Mouse (Mus musculus): ENCODE measurements at regions not wholly inside any gene's neighbourhood (a gene's known extent, or its start where the extent isn't known, plus 50 kb on each side); places are given as distances from the start of the nearest gene placed in this dataset.

DNA sequence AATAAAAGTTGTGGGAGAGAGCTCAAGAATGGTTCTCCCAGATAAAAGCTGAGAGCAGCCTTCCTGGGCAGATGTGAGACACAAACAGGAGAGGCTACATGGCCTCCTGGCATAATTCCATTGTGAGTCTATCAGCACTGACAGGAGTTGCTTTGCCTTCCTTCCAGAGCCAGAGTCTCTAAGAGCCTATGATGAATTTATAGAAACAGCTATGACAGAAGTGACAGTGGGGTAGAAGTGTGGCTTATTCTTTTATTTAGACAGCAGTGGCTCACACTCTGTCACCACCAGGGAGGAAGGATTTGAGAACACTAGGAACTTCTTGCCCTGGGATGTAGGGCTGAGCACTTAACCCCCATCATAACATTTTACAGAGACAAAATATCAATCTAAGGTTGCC is 592.2 kb upstream of the Klf4 start:
- Histone ChIP-seq H3K9me3 (no peaks in the 10 kb centered on the region), H3K4me3 (no peak overlapping the region), H3K36me3 (no peaks in the 10 kb centered on the region), H3K4me2 (replicated peaks) (no peak overlapping the region), H3K27ac (no peak overlapping the region), H3K27me3 (no peaks in the 10 kb centered on the region), H3K9ac (no peak overlapping the region), H3K4me1 (0 out of 2 replicates have a peak, but pooled peaks cover 2% of the 10 kb centered on the region)
- ATAC-seq (ENCODE audit: low FRiP score, low read depth), result no peak

DNA sequence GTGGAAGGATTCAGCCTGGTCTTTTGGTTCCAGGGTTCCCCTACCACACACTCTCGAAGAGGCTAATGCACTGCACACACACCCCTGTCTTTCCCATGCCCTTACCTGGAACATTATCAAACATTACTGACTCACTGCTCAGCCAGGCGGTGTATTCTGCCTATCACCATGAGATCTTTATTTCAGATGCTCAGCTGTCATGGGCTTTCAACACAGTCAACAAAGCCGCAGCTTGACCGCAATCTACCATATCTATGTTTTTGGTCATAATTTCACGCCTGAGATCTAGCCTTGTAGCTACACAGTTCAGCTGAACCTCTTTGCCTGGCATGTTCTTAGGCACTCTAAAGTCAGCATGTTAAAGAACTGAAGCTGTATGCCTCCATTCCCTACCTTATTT is 589.9 kb upstream of the Klf4 start:
- 84% methylated on average over 5 of the region's 5 CpGs for WGBS
- no peak for ATAC-seq (ENCODE audit: low FRiP score, low read depth)
- no peak overlapping the region for H3K4me2 ChIP-seq (replicated peaks)
- H3K27me3 ChIP-seq, result no peaks in the 10 kb centered on the region
- no peaks in the 10 kb centered on the region for H3K9me3 ChIP-seq
- no peak overlapping the region for H3K27ac ChIP-seq
- no peaks in the 10 kb centered on the region for H3K36me3 ChIP-seq
- no peak overlapping the region for H3K4me3 ChIP-seq
- H3K4me1 ChIP-seq, result 0 out of 2 replicates have a peak, but pooled peaks cover 2% of the 10 kb centered on the region
- no peak overlapping the region for H3K9ac ChIP-seq

DNA sequence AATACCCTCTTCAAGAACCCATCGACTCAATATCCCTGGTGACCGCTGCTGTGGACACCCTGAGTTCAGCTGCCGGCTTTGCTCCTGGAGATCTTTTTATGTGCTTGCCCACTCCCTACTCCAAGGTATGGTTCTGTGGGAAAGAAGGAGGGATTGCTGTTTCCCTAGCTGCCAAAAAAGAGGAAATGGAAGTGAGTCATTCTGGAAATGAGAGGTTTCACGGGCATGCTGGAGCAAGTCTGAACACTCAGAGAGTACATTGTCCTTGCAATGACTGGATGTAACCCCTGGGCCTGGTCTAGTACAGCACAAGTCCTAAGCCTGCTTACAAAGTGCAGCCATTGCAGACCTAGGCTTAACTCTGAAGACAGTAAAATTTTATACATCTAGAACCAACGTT is 589.4 kb upstream of the Klf4 start:
- H3K9me3 ChIP-seq, result no peaks in the 10 kb centered on the region
- ATAC-seq (ENCODE audit: low FRiP score, low read depth), result no peak

DNA sequence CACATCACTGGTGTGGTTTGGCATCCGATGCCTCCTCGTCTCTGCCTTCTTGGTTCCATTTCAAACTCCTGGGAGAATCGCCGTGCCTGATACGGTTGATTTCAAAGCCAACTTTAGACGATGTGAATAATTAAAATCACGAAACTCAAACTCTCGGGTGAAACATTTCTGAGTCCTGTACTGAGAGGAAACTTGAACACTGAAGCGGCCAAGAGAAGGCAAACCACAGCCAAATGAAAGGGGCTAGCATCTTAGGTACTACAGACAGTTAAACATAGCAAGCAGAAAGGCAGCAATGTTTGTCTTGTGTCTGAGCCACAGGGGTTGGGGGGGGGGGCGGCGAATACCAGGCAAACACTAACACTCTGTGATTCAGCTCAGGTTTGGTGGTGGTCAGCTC is 588.1 kb upstream of the Klf4 start:
- H3K27me3 ChIP-seq, result no peaks in the 10 kb centered on the region
- no peaks in the 10 kb centered on the region for H3K36me3 ChIP-seq
- H3K4me3 ChIP-seq, result no peak overlapping the region
- no peaks in the 10 kb centered on the region for H3K9me3 ChIP-seq
- WGBS, result 79% methylated on average over 11 of the region's 11 CpGs
- no peak overlapping the region for H3K27ac ChIP-seq
- ATAC-seq (ENCODE audit: low FRiP score, low read depth), result no peak
- H3K4me1 ChIP-seq, result 0 out of 2 replicates have a peak, but pooled peaks cover 2% of the 10 kb centered on the region
- no peak overlapping the region for H3K4me2 ChIP-seq (replicated peaks)
- H3K9ac ChIP-seq, result no peak overlapping the region

More for the DNA sequence above, 589.4 kb upstream of the Klf4 start:
- Histone ChIP-seq H3K9ac (no peak overlapping the region), H3K4me3 (no peak overlapping the region), H3K4me1 (0 out of 2 replicates have a peak, but pooled peaks cover 2% of the 10 kb centered on the region), H3K36me3 (no peaks in the 10 kb centered on the region), H3K27ac (no peak overlapping the region), H3K27me3 (no peaks in the 10 kb centered on the region), H3K4me2 (replicated peaks) (no peak overlapping the region)
- 80% methylated on average over 5 of the region's 5 CpGs for WGBS

DNA sequence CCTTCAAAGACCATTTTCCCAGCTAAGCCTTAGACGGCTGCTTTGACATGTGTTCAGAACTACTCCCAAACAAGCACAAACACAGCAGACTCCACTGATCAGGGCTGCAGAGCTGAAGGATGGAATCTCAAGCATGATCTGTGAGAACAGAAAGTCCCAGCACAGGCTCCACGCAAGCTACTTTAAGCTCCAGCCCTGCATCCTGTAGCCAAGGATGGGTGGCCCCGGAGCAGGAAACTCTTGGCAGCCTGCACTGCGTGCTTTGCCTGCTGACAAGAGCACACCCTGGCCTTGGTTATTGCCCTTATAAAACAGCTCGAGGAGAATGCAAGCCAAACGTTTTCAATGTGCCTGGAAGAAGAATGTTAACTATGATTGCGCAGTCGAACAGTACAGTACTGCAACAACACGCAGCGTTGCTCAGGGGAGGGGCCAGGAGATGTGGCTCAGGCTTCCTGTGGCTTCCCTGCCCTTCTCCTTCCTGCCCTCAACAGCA is 581.5 kb upstream of the Klf4 start:
- Histone ChIP-seq H3K4me3 (peak overlapping the region; percentile 28), H3K36me3 (no peaks in the 10 kb centered on the region), H3K27me3 (no peaks in the 10 kb centered on the region), H3K27ac (peak overlapping the region; percentile 85), H3K9me3 (no peaks in the 10 kb centered on the region), H3K9ac (peak overlapping the region; percentile 36; the same call in 1 of the 2 replicates), H3K4me1 (peaks cover 13% of the 10 kb centered on the region), H3K4me2 (replicated peaks) (peak overlapping the region; percentile 54)
- ATAC-seq (ENCODE audit: low FRiP score, low read depth), result peak; percentile 93
- 4% methylated on average over 10 of the region's 10 CpGs for WGBS

DNA sequence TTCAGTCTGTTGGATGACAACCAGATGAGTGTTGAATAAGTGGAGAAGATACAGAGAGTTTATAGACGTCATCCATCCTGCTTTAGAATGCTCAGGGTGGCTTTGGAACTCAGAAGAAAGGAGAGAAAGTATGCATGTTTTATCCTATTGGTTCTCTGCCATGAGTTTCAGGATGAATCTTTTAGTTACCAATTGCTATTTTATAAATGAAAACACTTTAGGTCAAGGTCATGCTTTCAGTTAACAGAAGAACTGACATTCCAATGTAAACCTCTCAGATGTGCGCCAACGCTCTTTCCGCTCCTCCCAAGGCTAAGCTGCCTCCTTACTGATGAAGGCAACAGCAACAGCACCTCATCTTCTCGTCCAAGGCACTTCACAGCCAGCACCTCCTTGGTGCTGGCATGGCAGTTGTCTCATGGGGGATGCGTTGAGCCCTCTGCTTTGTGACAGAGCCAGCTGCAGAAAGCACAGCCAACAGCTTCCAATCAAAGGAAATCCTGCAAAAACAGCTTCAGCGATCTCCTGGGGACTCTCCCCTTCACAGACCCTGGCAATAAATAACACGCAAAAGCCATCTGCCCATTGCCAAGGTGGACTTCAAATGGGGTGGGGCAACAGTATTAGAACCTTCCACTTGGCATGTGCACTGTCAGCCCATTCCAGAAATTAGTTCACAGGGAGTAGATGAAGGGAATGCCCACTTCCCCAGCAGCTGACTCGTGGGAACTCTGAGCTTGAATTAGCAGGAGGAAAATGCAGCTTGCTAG is 580.9 kb upstream of the Klf4 start:
- Histone ChIP-seq H3K4me1 (peaks cover 13% of the 10 kb centered on the region), H3K9me3 (no peaks in the 10 kb centered on the region), H3K4me2 (replicated peaks) (peak overlapping the region; percentile 54), H3K36me3 (no peaks in the 10 kb centered on the region), H3K27me3 (no peaks in the 10 kb centered on the region), H3K27ac (peak overlapping the region; percentile 85), H3K4me3 (peak overlapping the region; percentile 28), H3K9ac (0 out of 2 replicates have a peak overlapping the region, but pooled peaks have one; percentile 36)
- WGBS, result 40% methylated on average over 9 of the region's 9 CpGs
- ATAC-seq (ENCODE audit: low FRiP score, low read depth), result peak; percentile 60; the same call in 1 of the 2 replicates

DNA sequence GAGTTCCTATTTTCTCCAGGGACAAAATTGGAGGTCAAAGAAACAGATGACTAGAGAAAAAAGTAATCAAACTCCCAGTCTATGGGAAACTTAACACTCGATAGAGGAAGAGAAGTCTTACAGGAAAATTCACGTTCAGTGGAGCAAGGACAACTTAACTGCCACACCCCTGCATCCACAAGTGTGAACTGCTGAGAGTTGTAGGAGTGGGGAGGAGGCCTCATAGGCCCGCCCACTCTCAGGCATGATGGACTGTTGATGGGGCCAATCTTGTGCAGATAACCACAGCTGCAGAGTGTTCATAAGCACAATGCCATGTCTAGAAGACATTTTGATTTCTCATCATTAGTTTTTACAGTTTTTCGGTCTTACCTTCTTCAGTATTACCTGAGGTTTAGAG is 574.7 kb upstream of the Klf4 start:
- no peaks in the 10 kb centered on the region for H3K27me3 ChIP-seq
- no peak for ATAC-seq (ENCODE audit: low FRiP score, low read depth)
- H3K27ac ChIP-seq, result no peak overlapping the region
- no peak overlapping the region for H3K4me3 ChIP-seq
- no peaks in the 10 kb centered on the region for H3K36me3 ChIP-seq
- 70% methylated on average over 4 of the region's 4 CpGs for WGBS
- no peaks in the 10 kb centered on the region for H3K9me3 ChIP-seq
- no peaks in the 10 kb centered on the region for H3K4me1 ChIP-seq
- H3K9ac ChIP-seq, result no peak overlapping the region
- H3K4me2 ChIP-seq (replicated peaks), result no peak overlapping the region

DNA sequence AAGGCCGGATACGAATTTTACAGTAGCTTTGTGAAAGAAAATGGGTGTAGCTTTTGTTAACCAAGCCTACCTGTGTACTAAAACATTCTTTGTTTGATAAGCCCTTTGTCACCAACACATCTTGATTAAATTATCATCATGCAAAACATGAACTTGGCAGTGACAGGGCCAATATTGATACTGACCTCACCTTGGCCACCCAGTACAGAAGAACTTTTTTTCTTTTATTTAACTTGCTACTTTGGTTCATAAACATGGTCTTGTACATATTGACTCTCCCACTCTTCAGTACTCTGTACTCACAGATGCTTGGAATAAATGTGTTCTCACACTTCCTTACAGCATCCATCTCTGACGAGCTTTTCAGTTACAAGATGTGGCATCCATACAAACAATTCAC is 570.0 kb upstream of the Klf4 start:
- WGBS, result 82% methylated on average over 3 of the region's 3 CpGs
- Histone ChIP-seq H3K27ac (no peak overlapping the region), H3K36me3 (no peaks in the 10 kb centered on the region), H3K9me3 (no peaks in the 10 kb centered on the region), H3K4me1 (no peaks in the 10 kb centered on the region), H3K27me3 (no peaks in the 10 kb centered on the region), H3K9ac (no peak overlapping the region), H3K4me2 (replicated peaks) (no peak overlapping the region), H3K4me3 (no peak overlapping the region)
- no peak for ATAC-seq (ENCODE audit: low FRiP score, low read depth)

DNA sequence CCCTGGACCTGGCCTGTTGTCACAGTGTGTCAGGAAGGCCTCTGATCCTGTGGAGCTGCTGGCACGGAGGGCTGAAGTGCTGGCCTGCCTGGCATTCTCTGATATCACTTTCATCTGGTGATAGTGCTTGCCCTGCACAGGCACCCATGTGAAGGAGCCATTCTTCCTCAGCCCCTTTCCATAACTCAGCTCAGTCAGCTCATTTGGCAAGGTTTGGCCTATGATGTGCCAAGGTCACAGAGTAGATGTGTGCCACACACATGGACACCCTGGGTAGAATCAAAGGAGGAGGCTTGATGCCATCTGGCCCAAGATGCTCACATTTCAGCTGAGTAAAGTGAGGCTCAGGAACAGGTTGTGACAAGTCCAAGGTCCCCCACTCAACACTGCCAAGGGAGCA is 558.5 kb upstream of the Klf4 start:
- H3K9me3 ChIP-seq, result no peaks in the 10 kb centered on the region
- no peaks in the 10 kb centered on the region for H3K27me3 ChIP-seq
- WGBS, result 71% methylated on average over 1 of the region's 1 CpGs
- no peak overlapping the region for H3K27ac ChIP-seq
- H3K4me2 ChIP-seq (replicated peaks), result no peak overlapping the region
- H3K36me3 ChIP-seq, result no peaks in the 10 kb centered on the region
- H3K9ac ChIP-seq, result no peak overlapping the region
- H3K4me1 ChIP-seq, result peaks cover 13% of the 10 kb centered on the region
- no peak for ATAC-seq (ENCODE audit: low FRiP score, low read depth)
- no peak overlapping the region for H3K4me3 ChIP-seq

DNA sequence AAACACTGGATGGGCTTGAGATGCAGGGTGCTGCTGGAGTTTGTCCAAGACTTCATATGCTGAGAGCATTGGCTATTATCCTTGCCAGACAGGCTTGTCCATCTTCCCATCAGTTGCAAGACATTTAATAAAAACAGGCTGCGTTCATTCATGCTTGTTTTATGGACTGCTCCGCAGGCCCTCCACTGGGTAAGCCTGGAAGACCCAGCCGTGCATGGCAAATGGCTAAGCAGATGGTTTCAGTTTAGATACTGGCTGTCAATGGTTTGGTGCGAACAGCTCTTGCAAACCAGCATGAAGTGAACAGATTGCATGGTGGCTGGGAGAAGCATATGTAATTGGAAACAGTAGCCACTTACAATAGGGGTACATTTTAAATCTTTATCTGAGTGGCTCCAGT is 556.4 kb upstream of the Klf4 start:
- H3K27me3 ChIP-seq, result no peaks in the 10 kb centered on the region
- peaks cover 13% of the 10 kb centered on the region for H3K4me1 ChIP-seq
- WGBS, result 16% methylated on average over 4 of the region's 4 CpGs
- peak; percentile 77; the same call in 1 of the 2 replicates for ATAC-seq (ENCODE audit: low FRiP score, low read depth)
- H3K27ac ChIP-seq, result no peak overlapping the region
- H3K36me3 ChIP-seq, result no peaks in the 10 kb centered on the region
- H3K9ac ChIP-seq, result no peak overlapping the region
- H3K4me3 ChIP-seq, result no peak overlapping the region
- no peak overlapping the region for H3K4me2 ChIP-seq (replicated peaks)
- no peaks in the 10 kb centered on the region for H3K9me3 ChIP-seq

DNA sequence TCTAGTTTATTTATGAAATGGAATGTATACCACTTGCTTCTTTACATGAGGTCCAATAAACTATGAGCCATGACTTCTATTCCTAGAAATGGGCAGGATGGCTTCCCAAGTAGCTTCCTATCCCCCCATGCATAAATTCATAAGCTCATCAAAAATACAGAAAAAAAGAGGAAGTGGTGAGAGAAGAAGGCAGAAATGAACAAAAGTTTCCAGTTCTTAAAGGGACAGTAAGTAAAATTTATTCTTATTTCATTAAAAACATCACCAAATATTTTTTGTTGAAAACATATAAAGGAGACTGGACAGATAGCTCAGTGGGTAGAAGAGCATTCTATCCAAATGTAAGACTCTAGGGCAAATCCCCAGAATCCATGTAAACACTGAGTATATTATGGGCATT is 554.0 kb upstream of the Klf4 start:
- Histone ChIP-seq H3K4me1 (peaks cover 13% of the 10 kb centered on the region), H3K27me3 (no peaks in the 10 kb centered on the region), H3K36me3 (no peaks in the 10 kb centered on the region), H3K4me2 (replicated peaks) (no peak overlapping the region), H3K4me3 (no peak overlapping the region), H3K9ac (no peak overlapping the region), H3K27ac (no peak overlapping the region), H3K9me3 (no peaks in the 10 kb centered on the region)
- ATAC-seq (ENCODE audit: low FRiP score, low read depth), result no peak

DNA sequence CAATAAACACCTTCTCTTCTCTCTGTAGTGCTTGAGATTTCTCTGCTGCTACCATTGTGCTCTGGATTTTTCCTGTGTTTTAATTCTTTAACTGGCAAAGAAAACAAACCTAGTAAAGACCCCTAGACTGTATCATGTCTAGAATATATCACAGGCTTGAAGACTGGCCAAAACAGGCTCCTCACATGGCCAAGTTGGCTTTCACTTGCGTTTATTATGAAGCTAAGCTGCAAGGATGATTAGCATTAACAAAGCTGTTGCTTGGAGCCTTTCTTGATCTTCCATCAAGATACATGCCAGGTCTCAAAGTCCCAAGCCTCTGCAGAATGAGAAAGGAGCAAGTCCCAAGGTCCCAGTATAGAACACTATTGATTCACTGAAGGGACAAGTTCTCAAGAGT is 551.9 kb upstream of the Klf4 start:
- H3K9me3 ChIP-seq, result no peaks in the 10 kb centered on the region
- no peak for ATAC-seq (ENCODE audit: low FRiP score, low read depth)
- no peak overlapping the region for H3K27ac ChIP-seq
- peaks cover 9% of the 10 kb centered on the region for H3K4me1 ChIP-seq
- 75% methylated on average over 1 of the region's 1 CpGs for WGBS
- H3K9ac ChIP-seq, result no peak overlapping the region
- no peak overlapping the region for H3K4me2 ChIP-seq (replicated peaks)
- H3K4me3 ChIP-seq, result no peak overlapping the region
- no peaks in the 10 kb centered on the region for H3K36me3 ChIP-seq
- H3K27me3 ChIP-seq, result no peaks in the 10 kb centered on the region

DNA sequence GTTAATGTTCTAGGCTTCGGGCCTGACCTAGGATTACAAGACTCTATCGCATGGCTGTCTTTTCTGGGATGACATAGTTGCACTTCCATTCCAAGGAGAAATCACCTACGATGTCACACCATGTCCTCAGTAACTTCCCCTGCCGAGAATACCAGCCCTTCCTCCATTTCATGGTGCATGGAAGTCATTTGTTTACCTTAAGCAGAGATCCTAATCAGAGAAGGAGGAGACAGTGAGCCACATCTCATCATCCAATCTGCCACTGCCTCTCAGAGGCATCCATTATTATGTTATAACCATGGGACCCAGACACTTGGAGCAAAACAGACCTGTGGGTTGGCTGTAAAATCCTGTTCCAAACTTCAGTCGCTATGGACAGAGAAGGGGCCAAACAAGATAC is 550.1 kb upstream of the Klf4 start:
- H3K36me3 ChIP-seq, result no peaks in the 10 kb centered on the region
- H3K4me1 ChIP-seq, result no peaks in the 10 kb centered on the region
- H3K9ac ChIP-seq, result no peak overlapping the region
- ATAC-seq (ENCODE audit: low FRiP score, low read depth), result no peak
- H3K27me3 ChIP-seq, result no peaks in the 10 kb centered on the region
- H3K27ac ChIP-seq, result no peak overlapping the region
- no peaks in the 10 kb centered on the region for H3K9me3 ChIP-seq
- 80% methylated on average over 5 of the region's 5 CpGs for WGBS
- no peak overlapping the region for H3K4me3 ChIP-seq
- no peak overlapping the region for H3K4me2 ChIP-seq (replicated peaks)

Data from limb, embryonic 13.5 days (tissue).